Mouse (Mus musculus) lung, postnatal 0 days (tissue): ENCODE measurements around the gene Vmn1r209.
"Not testable (repeated sequence)": the region's sequence is repeated elsewhere in the genome, so short reads cannot be mapped to it uniquely, and the experiment has no call there.

Source experiments
- CTCF ChIP-seq: IDR thresholded peaks from 2 replicates; pipeline ENCODE4 v1.5.1; 2016; ENCODE audit warnings: antibody characterized with exemption, mild to moderate bottlenecking
- EP300 ChIP-seq: IDR thresholded peaks from 2 replicates; pipeline ENCODE4 v1.6.1; 2016; ENCODE audit warnings: antibody characterized with exemption, mild to moderate bottlenecking, control low read depth

DNA sequence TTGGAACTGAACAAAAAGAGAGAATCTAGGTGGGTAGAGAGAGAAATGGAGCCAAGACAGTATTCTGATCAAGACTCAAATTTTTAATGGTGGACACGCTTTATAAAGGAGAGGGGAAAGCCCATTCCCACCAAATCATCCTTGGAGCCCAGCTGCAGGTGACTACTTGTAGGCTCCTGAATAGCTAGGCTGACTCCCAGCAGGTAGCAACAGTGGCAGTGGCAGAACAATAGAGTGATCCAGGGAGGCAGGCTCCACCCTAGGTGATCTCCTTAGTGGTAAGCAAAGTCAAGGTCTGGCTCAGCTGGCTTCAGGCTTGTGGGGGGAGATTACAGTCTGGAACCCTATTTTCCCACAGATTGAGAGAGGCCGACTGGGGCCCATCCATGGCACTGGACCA, 37.9 kb downstream of the Vmn1r209 start:
- not testable (repeated sequence) for TF ChIP-seq CTCF, EP300
